Mouse (Mus musculus): ENCODE results near the gene Ripk3. TPM values are rescaled to one million over a fixed set of nuclear protein-coding genes. Genes with fewer than 3 reads are reported as not detected.
"Not testable (repeated sequence)": the region's sequence is repeated elsewhere in the genome, so short reads cannot be mapped to it uniquely, and the experiment has no call there.

Ripk3 gene
- polyA plus RNA-seq, 1 experiment from 2014 or later = 36.9 TPM

GRCm38 (mm10) chr14:55776711-55777110 lies 12.0 kb downstream of the Ripk3 start:
- Histone ChIP-seq H3K9me3 (no peaks in the 10 kb centered on the region), H3K4me1 (peaks cover 6% of the 10 kb centered on the region), H3K27me3 (replicated peaks) (no peaks in the 10 kb centered on the region), H3K9ac (no peak overlapping the region), H3K36me3 (no peaks in the 10 kb centered on the region), H3K4me2 (no peak overlapping the region), H3K4me3 (replicated peaks) (no peak overlapping the region), H3K27ac (no peak overlapping the region)
- WGBS = 44% methylated on average over 7 of the region's 7 CpGs
- no peak for ATAC-seq (ENCODE audit: insufficient read depth, low FRiP score, low read depth)

DNA sequence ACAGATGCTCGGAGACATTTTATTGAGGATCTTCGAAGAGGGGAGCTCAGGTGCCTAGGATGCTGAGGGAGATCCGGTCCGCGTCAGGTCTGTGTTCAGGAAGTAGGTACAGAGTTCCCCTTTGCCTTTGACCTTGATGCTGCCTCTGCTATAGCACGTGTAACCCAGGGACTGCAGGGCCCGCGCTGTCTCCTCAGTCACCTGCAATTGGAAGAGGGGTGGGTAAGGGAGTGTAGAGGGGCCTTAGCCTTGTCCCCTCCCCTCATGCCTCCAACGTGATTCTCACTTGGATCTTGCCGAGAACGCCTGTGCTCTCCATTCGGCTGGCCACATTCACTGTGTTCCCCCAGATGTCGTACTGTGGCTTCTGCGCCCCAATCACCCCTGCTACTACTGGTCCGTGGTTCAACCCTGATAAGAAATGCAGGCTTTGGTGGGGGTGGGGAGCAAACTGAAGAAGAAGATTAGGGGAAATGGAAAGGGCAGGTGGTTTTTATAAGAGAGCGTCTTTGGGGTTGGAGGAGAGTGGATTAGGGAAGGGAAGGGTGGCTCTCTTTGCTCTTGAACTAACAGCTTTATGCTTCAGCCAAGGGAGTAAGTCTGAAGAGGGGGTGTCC lies 19.5 kb downstream of the Ripk3 start:
- Histone ChIP-seq H3K4me3 (replicated peaks) (no peak overlapping the region), H3K36me3 (no peaks in the 10 kb centered on the region), H3K9me3 (no peaks in the 10 kb centered on the region), H3K4me1 (0 out of 2 replicates have a peak, but pooled peaks cover 3% of the 10 kb centered on the region), H3K27ac (no peak overlapping the region), H3K4me2 (no peak overlapping the region), H3K9ac (no peak overlapping the region), H3K27me3 (replicated peaks) (peaks cover 10% of the 10 kb centered on the region)
- ATAC-seq (ENCODE audit: insufficient read depth, low FRiP score, low read depth) = no peak
- 70% methylated on average over 16 of the region's 16 CpGs for WGBS

DNA sequence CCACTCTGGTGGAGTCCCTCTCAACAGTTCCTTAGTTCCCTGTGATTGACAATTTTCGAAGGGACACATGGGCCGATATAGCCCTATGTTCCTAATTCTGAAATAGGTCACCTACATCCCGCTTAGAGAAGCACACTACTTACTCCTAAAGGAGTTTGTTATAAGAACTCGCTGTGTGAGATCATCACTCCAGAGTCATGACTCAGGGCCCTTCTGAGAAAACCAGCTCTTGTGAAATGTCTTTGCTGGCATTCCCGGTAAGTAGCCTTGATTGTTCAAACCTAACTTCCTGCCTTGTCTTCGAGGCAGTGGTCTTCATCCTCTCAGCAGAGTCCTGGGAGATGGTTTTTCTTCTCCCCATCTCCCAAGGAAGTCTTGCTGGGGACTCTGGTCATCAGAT lies 20.1 kb downstream of the Ripk3 start:
- Histone ChIP-seq H3K4me3 (replicated peaks) (no peak overlapping the region), H3K27me3 (replicated peaks) (peaks cover 12% of the 10 kb centered on the region), H3K9me3 (no peaks in the 10 kb centered on the region), H3K9ac (no peak overlapping the region), H3K4me2 (peak overlapping the region; percentile 89; the same call in 1 of the 2 replicates), H3K36me3 (no peaks in the 10 kb centered on the region), H3K27ac (no peak overlapping the region), H3K4me1 (0 out of 2 replicates have a peak, but pooled peaks cover 3% of the 10 kb centered on the region)
- 83% methylated on average over 6 of the region's 6 CpGs for WGBS
- no peak for ATAC-seq (ENCODE audit: insufficient read depth, low FRiP score, low read depth)

GRCm38 (mm10) chr14:55767519-55768414 lies 20.9 kb downstream of the Ripk3 start:
- Histone ChIP-seq H3K9ac (no peak overlapping the region), H3K4me3 (replicated peaks) (peak overlapping the region; percentile 43), H3K27ac (no peak overlapping the region), H3K4me2 (peak overlapping the region; percentile 89), H3K9me3 (no peaks in the 10 kb centered on the region), H3K4me1 (peaks cover 8% of the 10 kb centered on the region; the same call in 1 of the 2 replicates), H3K36me3 (no peaks in the 10 kb centered on the region), H3K27me3 (replicated peaks) (peaks cover 12% of the 10 kb centered on the region)
- ATAC-seq (ENCODE audit: insufficient read depth, low FRiP score, low read depth) = peak; percentile 45
- WGBS = 12% methylated on average over 52 of the region's 52 CpGs

GRCm38 (mm10) chr14:55765696-55766095 lies 23.0 kb downstream of the Ripk3 start, which contains the start of gene Ltb4r1:
TSS of gene Ltb4r1 (plus strand) at chr14:55765962.
- WGBS = 56% methylated on average over 4 of the region's 4 CpGs
- Histone ChIP-seq H3K27ac (no peak within 1 kb of the TSS), H3K4me3 (replicated peaks) (no peak within 1 kb of the TSS), H3K4me1 (peaks cover 18% of the 10 kb centered on the region), H3K9me3 (no peaks in the 10 kb centered on the region), H3K4me2 (no peak within 1 kb of the TSS), H3K27me3 (replicated peaks) (peaks cover 25% of the 10 kb centered on the region), H3K36me3 (no peaks in the 10 kb centered on the region), H3K9ac (no peak within 1 kb of the TSS)
- no peak for ATAC-seq (ENCODE audit: insufficient read depth, low FRiP score, low read depth)

- no peak for ATAC-seq (ENCODE audit: insufficient read depth, low FRiP score, low read depth)
- Histone ChIP-seq H3K9me3 (no peaks in the 10 kb centered on the region), H3K27me3 (replicated peaks) (peaks cover 25% of the 10 kb centered on the region), H3K4me1 (peaks cover 17% of the 10 kb centered on the region), H3K36me3 (no peaks in the 10 kb centered on the region), H3K4me3 (replicated peaks) (no peak overlapping the region), H3K9ac (no peak overlapping the region), H3K27ac (peak overlapping the region; percentile 27), H3K4me2 (peak overlapping the region; percentile 98)
- 51% methylated on average over 7 of the region's 7 CpGs for WGBS
Observed at GRCm38 (mm10) chr14:55763166-55763565, 25.5 kb downstream of the Ripk3 start.

- Histone ChIP-seq H3K9ac (peak overlapping the region; percentile 65), H3K4me2 (peak overlapping the region; percentile 98), H3K36me3 (no peaks in the 10 kb centered on the region), H3K4me3 (replicated peaks) (peak overlapping the region; percentile 57), H3K4me1 (peaks cover 15% of the 10 kb centered on the region), H3K27me3 (replicated peaks) (peaks cover 22% of the 10 kb centered on the region), H3K9me3 (no peaks in the 10 kb centered on the region), H3K27ac (peak overlapping the region; percentile 27)
- WGBS = under 1% methylated on average over 76 of the region's 77 CpGs
- peak; percentile 49 for ATAC-seq (ENCODE audit: insufficient read depth, low FRiP score, low read depth)
Observed at GRCm38 (mm10) chr14:55762001-55762821, 26.5 kb downstream of the Ripk3 start.

DNA sequence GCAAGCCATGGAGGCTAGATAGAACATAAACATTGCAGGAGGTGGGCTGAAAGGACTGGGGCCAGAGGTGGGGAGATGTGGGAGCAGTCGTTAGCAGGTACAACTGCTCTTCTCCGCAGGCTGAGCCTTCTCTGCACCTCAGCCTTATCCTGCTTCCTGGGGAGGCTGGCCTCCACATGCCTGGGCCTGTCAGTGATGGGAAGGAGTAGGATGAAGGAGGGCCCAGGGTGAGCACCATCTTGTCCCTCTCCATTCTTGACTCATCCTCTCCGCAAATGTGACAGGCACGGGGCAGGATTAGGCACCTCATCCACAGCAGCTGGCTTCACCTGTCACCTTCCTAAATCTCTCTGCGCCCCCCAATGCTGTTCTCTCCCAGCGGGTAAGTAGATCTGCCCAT lies 27.5 kb downstream of the Ripk3 start, which contains the start of gene Ltb4r2:
Gene Ltb4r2, plus strand, starts transcription at position 266 of the 400 bp plus-strand sequence.
- Histone ChIP-seq H3K36me3 (no peaks in the 10 kb centered on the region), H3K9ac (peak within 1 kb of the TSS; percentile 65), H3K27me3 (replicated peaks) (peaks cover 20% of the 10 kb centered on the region), H3K27ac (peak within 1 kb of the TSS; percentile 27; the same call in 1 of the 2 replicates), H3K9me3 (no peaks in the 10 kb centered on the region), H3K4me3 (replicated peaks) (peak within 1 kb of the TSS; percentile 57), H3K4me2 (peak within 1 kb of the TSS; percentile 98), H3K4me1 (peaks cover 15% of the 10 kb centered on the region)
- 78% methylated on average over 6 of the region's 6 CpGs for WGBS
- no peak for ATAC-seq (ENCODE audit: insufficient read depth, low FRiP score, low read depth)

GRCm38 (mm10) chr14:55760156-55760555 lies 28.5 kb downstream of the Ripk3 start:
- WGBS = under 1% methylated on average over 6 of the region's 6 CpGs

GRCm38 (mm10) chr14:55758363-55758784 lies 30.3 kb downstream of the Ripk3 start, which contains the start of gene Cideb:
TSS of gene Cideb (minus strand) at chr14:55758458.
- Histone ChIP-seq H3K4me3 (replicated peaks) (no peak within 1 kb of the TSS), H3K27ac (peak within 1 kb of the TSS; percentile 36; the same call in 1 of the 2 replicates)
- 18% methylated on average over 8 of the region's 8 CpGs for WGBS

More at GRCm38 (mm10) chr14:55760156-55760555, 28.5 kb downstream of the Ripk3 start:
- H3K9me3 ChIP-seq, H3K36me3 ChIP-seq, H3K27ac ChIP-seq, H3K9ac ChIP-seq: not testable (repeated sequence)
- peaks cover 15% of the 10 kb centered on the region for H3K4me1 ChIP-seq
- H3K27me3 ChIP-seq (replicated peaks) = peaks cover 20% of the 10 kb centered on the region
- peak overlapping the region; percentile 19 for H3K4me3 ChIP-seq (replicated peaks)
- H3K4me2 ChIP-seq = peak overlapping the region; percentile 51
- ATAC-seq (ENCODE audit: insufficient read depth, low FRiP score, low read depth) = peak; percentile 36; the same call in 1 of the 2 replicates

DNA sequence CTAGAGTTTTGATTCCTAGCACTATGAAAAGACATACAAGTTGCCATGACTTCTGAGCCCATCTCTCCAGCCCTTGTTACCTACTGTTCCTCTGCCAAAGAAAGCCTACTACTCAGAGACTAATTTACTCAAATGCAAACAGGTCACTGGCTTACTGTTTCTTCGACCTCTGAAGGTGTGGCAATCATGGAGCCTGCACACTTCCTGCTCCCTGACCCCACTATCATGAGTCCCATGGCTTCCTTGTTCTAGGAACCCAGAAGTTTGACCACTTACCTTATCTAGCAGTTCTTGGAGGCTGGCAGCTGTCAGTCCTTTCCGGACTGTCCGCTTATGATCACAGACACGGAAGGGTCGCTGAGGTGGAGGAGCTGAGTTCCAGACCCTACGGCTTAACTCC lies 31.1 kb downstream of the Ripk3 start:
- Histone ChIP-seq H3K36me3 (peaks cover 30% of the 10 kb centered on the region), H3K4me2 (no peak overlapping the region), H3K4me3 (replicated peaks) (no peak overlapping the region), H3K27ac (peak overlapping the region; percentile 36; the same call in 1 of the 2 replicates), H3K9ac (no peak overlapping the region), H3K4me1 (peaks cover 8% of the 10 kb centered on the region), H3K9me3 (no peaks in the 10 kb centered on the region), H3K27me3 (replicated peaks) (peaks cover 14% of the 10 kb centered on the region)
- no peak for ATAC-seq (ENCODE audit: insufficient read depth, low FRiP score, low read depth)
- 63% methylated on average over 6 of the region's 6 CpGs for WGBS

More at GRCm38 (mm10) chr14:55758363-55758784, 30.3 kb downstream of the Ripk3 start, which contains the start of gene Cideb:
- no peaks in the 10 kb centered on the region for H3K9me3 ChIP-seq
- ATAC-seq (ENCODE audit: insufficient read depth, low FRiP score, low read depth) = peak; percentile 15; the same call in 1 of the 2 replicates
- peaks cover 14% of the 10 kb centered on the region for H3K27me3 ChIP-seq (replicated peaks)
- peaks cover 23% of the 10 kb centered on the region for H3K36me3 ChIP-seq
- peak within 1 kb of the TSS; percentile 27 for H3K4me2 ChIP-seq
- H3K4me1 ChIP-seq = peaks cover 15% of the 10 kb centered on the region
- no peak within 1 kb of the TSS for H3K9ac ChIP-seq
